Mouse (Mus musculus): Measurements from ENCODE around the gene Rps13.

DNA sequence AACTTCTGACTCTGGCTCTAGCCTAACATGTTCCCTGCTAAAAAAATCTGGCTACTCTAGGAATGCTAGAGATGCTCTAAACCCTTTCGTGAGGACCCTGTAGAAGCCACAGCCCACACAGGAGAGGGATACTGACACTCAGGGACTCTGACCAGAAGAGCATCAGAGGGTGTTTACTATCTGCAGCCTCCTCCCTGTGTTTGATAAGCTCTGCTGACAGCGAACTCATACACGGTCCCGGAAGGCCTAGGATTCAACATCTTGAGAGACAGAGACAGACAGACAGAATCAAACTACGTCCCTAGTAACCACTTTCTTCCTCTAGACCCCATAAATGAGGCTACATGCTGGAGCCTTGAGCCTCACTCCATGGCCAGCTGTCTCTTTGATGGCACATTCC, 46.0 kb downstream of the Rps13 start:
- no peak for TF ChIP-seq CTCF (IDR thresholded peaks at IDR 0.05; ENCODE audit: low read depth, low read length)
- no peak for TF ChIP-seq POLR2A (IDR thresholded peaks at IDR 0.05; ENCODE audit: extremely low read depth, insufficient read depth, low read length)

All from liver, adult 2 months (tissue).